Mouse (Mus musculus) macrophage (primary cell): Measurements from ENCODE around the gene Spata21. TPM values are rescaled to one million over a fixed set of nuclear protein-coding genes. Genes with fewer than 3 reads are reported as not detected.

ENCODE experiments used
- H3K27ac ChIP-seq: fragments of 350-480 bp; formaldehyde crosslinking; 2 replicates; pipeline ENCODE4 v1.9.0; 2021
- H3K36me3 ChIP-seq: fragments of 350-480 bp; formaldehyde crosslinking; 2 replicates; pipeline ENCODE4 v1.9.0; 2021; ENCODE audit errors: inconsistent target
- H3K4me3 ChIP-seq: fragments of 350-480 bp; formaldehyde crosslinking; 2 replicates; pipeline ENCODE4 v1.9.0; 2021; ENCODE audit errors: inconsistent target
- H3K79me2 ChIP-seq: fragments of 350-480 bp; formaldehyde crosslinking; 2 replicates; pipeline ENCODE4 v1.9.0; 2021; ENCODE audit errors: inconsistent target
- WGBS: methylation state at CpG from one replicate; pipeline ENCODE4 v1.1.7; 2026; ENCODE audit warnings: inconsistent platforms; ENCODE audit not compliant: missing documents; 5-methylcytosine and 5-hydroxymethylcytosine counted together
- polyA plus RNA-seq: library from polyadenylated mRNA; stranded (reverse); fragments of 250-400 nt; gene quantifications from 3 replicates; pipeline ENCODE4 v1.2.4, GENCODE M21; 2018; ENCODE audit warnings: inconsistent platforms
- total RNA-seq, 78 experiments: library from RNA; depleted of rRNA; stranded (reverse); fragments of 250-400 nt; gene quantifications; 1 replicate in 9 of 78; 2 replicates in 24 of 78; 3 replicates in 43 of 78; 4 replicates in 2 of 78; pipeline ENCODE4 v1.2.4; 2018; ENCODE audit warnings: inconsistent platforms in 56 of 78

The Spata21 gene
- total RNA-seq (2018; cell fraction: chromatin; rRNA removed) = not detected
- not detected for total RNA-seq (2018; cell fraction: cytosol; rRNA removed)
- not detected for total RNA-seq (2018; cell fraction: nucleus; rRNA removed)
- not detected in 3 replicates for polyA plus RNA-seq

DNA sequence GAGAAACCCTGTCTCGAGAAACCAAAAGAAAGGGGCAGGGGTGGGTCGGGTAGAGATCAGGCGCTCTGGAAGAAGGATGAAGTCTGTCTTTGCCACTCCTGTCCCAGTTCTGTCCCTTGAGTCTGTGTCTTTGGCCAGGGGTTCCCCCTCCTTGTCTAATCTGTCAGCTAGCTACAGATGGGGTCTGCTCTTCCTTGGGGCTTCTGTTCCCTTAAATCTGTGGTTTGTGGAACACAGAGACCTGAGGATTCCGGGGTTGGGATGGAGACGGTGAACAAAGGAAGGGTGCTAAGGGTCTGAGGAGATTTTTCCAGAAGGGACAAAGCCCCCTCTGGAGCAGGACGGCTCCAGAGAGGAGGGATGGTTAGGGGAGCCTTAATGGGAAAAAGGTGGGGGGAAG lies at the start of gene Spata21:
Gene Spata21 (plus strand): TSS at position 301 of the 400 bp plus-strand sequence.
- no peak within 1 kb of the TSS for H3K4me3 ChIP-seq

GRCm38 (mm10) chr4:141041117-141041516 lies 47.0 kb upstream of the Spata21 start:
- Histone ChIP-seq H3K27ac (no peak overlapping the region), H3K79me2 (no peaks in the 10 kb centered on the region), H3K4me3 (no peak overlapping the region), H3K36me3 (no peaks in the 10 kb centered on the region)
- 82% methylated on average over 11 of the region's 12 CpGs for WGBS

More for the DNA sequence above, at the start of gene Spata21:
- Histone ChIP-seq H3K79me2 (no peaks in the 10 kb centered on the region), H3K27ac (no peak within 1 kb of the TSS), H3K36me3 (no peaks in the 10 kb centered on the region)
- 83% methylated on average over 4 of the region's 6 CpGs for WGBS

- H3K4me3 ChIP-seq = no peak overlapping the region
- no peaks in the 10 kb centered on the region for H3K79me2 ChIP-seq
- H3K36me3 ChIP-seq = no peaks in the 10 kb centered on the region
- 25% methylated on average over 8 of the region's 8 CpGs for WGBS
- no peak overlapping the region for H3K27ac ChIP-seq
Observed at GRCm38 (mm10) chr4:141044816-141045215, 43.3 kb upstream of the Spata21 start.

DNA sequence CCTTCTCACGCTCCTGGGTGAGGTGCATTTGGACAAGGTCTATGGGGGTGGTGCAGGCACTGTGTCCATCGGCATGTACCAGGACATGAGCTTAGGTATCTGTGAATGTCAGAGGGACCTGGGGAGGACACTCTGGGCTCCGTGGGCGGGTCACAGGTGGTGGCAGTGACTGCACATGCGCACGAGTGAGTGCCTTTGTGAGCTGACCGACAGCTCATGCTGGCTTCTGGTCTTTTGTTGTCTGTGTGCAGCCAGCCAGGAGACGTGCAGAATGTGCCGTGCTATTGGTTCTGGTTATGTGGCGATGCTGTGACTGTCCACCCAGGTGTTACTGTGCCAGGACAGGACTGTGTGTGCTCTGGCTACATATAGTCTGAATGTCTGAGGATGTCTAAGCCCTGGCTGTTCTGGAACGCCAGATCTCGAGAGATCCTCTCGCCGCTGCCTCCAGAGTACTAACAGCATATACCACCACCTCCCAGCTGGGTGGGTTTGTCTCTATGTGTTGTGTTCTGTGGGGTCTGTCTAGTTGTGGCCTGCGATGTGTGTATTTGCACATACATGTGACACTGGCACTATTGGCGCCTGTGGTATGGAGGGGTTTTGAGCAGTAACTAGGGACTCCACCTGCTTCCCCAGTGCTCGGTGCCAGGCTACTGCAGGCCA lies 39.2 kb upstream of the Spata21 start:
- Histone ChIP-seq H3K27ac (no peak overlapping the region), H3K4me3 (no peak overlapping the region), H3K36me3 (no peaks in the 10 kb centered on the region), H3K79me2 (no peaks in the 10 kb centered on the region)
- 94% methylated on average over 17 of the region's 17 CpGs for WGBS

GRCm38 (mm10) chr4:141049476-141049835 lies 38.7 kb upstream of the Spata21 start:
- Histone ChIP-seq H3K27ac (no peak overlapping the region), H3K79me2 (no peaks in the 10 kb centered on the region), H3K36me3 (no peaks in the 10 kb centered on the region), H3K4me3 (no peak overlapping the region)
- 82% methylated on average over 4 of the region's 4 CpGs for WGBS

DNA sequence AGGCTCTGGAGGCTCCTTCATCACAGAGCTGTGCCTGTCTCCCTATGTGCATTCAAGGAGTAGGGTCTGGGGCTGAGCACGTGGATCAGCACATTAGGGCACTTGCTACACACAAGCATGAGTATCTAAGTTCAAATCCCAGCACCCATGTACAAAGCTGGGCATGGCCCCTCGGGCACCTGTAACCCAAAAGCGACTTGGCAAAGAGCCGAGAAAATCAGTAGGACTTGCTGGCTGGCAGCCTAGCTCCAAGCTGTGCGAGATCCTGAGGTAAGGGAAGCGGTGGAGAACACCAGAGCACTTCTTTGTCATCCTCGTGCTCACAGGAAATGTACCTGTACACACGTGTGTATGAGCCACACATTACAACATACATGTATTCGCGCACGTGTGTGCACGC lies 35.7 kb upstream of the Spata21 start:
- Histone ChIP-seq H3K79me2 (no peaks in the 10 kb centered on the region), H3K36me3 (no peaks in the 10 kb centered on the region), H3K27ac (no peak overlapping the region), H3K4me3 (no peak overlapping the region)
- 93% methylated on average over 11 of the region's 12 CpGs for WGBS

GRCm38 (mm10) chr4:141053138-141053537 lies 35.0 kb upstream of the Spata21 start:
- no peaks in the 10 kb centered on the region for H3K36me3 ChIP-seq
- 86% methylated on average over 7 of the region's 8 CpGs for WGBS
- H3K4me3 ChIP-seq = no peak overlapping the region
- H3K27ac ChIP-seq = no peak overlapping the region
- no peaks in the 10 kb centered on the region for H3K79me2 ChIP-seq

GRCm38 (mm10) chr4:141053568-141054161 lies 34.5 kb upstream of the Spata21 start:
- Histone ChIP-seq H3K27ac (no peak overlapping the region), H3K4me3 (no peak overlapping the region), H3K79me2 (no peaks in the 10 kb centered on the region), H3K36me3 (no peaks in the 10 kb centered on the region)
- WGBS = 94% methylated on average over 16 of the region's 17 CpGs

DNA sequence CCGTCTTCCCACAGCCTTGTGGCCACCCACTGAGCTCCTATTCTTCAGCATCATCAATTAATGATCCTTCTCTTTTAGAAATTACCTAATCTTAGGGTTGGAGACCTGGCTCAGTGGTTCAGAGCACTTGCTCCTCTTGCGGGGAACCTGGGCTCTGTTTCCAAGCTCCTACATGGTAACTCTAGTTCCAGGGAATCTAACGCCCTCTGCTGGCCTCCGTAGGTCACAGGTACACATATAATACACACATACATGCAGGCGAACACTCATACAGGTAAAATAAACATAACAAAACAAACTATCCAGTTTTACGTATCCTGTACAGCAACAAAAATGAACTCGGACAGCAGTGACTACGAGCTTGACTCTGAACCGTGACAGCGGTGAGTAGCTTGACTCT lies 31.2 kb upstream of the Spata21 start:
- WGBS = over 99% methylated on average over 10 of the region's 10 CpGs
- no peaks in the 10 kb centered on the region for H3K36me3 ChIP-seq
- H3K27ac ChIP-seq = no peak overlapping the region

GRCm38 (mm10) chr4:141058835-141059234 lies 29.3 kb upstream of the Spata21 start:
- H3K27ac ChIP-seq = no peak overlapping the region
- no peaks in the 10 kb centered on the region for H3K36me3 ChIP-seq
- H3K4me3 ChIP-seq = no peak overlapping the region
- H3K79me2 ChIP-seq = no peaks in the 10 kb centered on the region
- WGBS = 94% methylated on average over 6 of the region's 9 CpGs

More for the DNA sequence above, 31.2 kb upstream of the Spata21 start:
- H3K4me3 ChIP-seq = no peak overlapping the region
- H3K79me2 ChIP-seq = no peaks in the 10 kb centered on the region

GRCm38 (mm10) chr4:141059616-141060425 lies 28.3 kb upstream of the Spata21 start:
- no peaks in the 10 kb centered on the region for H3K36me3 ChIP-seq
- WGBS = 9% methylated on average over 32 of the region's 32 CpGs
- H3K79me2 ChIP-seq = no peaks in the 10 kb centered on the region
- no peak overlapping the region for H3K27ac ChIP-seq
- peak overlapping the region; percentile 55 for H3K4me3 ChIP-seq

GRCm38 (mm10) chr4:141060426-141061301 lies 27.5 kb upstream of the Spata21 start, which contains the start of gene Crocc:
Gene Crocc, minus strand, starts transcription at chr4:141060550.
- WGBS = under 1% methylated on average over 49 of the region's 77 CpGs
- peak within 1 kb of the TSS; percentile 70 for H3K27ac ChIP-seq
- H3K36me3 ChIP-seq = peaks cover 1% of the 10 kb centered on the region; the same call in 1 of the 2 replicates
- H3K79me2 ChIP-seq = no peaks in the 10 kb centered on the region
- peak within 1 kb of the TSS; percentile 55 for H3K4me3 ChIP-seq

- Histone ChIP-seq H3K4me3 (no peak overlapping the region), H3K79me2 (no peaks in the 10 kb centered on the region; the same call in 1 of the 2 replicates), H3K36me3 (peaks cover 36% of the 10 kb centered on the region), H3K27ac (no peak overlapping the region)
- 92% methylated on average over 4 of the region's 4 CpGs for WGBS
Observed at GRCm38 (mm10) chr4:141064104-141064659, 24.0 kb upstream of the Spata21 start.

DNA sequence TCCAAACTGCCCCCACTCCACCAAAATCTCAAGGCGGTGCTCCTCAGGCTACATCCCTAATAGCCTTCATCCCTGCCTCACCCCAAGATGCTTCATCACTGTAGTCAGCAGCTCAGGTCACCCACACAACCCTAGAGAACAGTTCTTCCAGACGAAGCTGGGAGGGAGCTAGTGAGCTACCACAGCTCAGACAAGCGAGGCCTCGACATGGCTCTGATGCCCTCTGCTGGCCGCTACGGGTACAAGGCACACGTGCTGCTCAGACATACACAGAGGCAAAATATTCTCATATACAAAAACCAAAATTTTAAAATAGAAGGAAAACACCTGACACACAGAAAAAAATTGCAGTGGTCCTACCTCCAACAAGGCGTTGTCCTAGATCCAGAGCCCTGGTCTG lies 23.0 kb upstream of the Spata21 start:
- Histone ChIP-seq H3K27ac (no peak overlapping the region), H3K4me3 (no peak overlapping the region), H3K36me3 (peaks cover 46% of the 10 kb centered on the region), H3K79me2 (peaks cover 9% of the 10 kb centered on the region)
- WGBS = 13% methylated on average over 8 of the region's 8 CpGs
